Mouse (Mus musculus) hematopoietic stem cell, adult 5-6 weeks (primary cell): ENCODE measurements around the gene Mdm4. TPM values are rescaled to one million over a fixed set of nuclear protein-coding genes. Genes with fewer than 3 reads are reported as not detected.
"Not testable (repeated sequence)": the region's sequence is repeated elsewhere in the genome, so short reads cannot be mapped to it uniquely, and the experiment has no call there.

Experiments used
- ATAC-seq, 2 experiments: fragments of 125-278 bp in 1 of 2; replicated peaks in 1 of 2; 2 replicates each; pipeline ENCODE4 v1.8.0; 2016 to 2017; ENCODE audit warnings: inconsistent platforms in 2 of 2, mild to moderate bottlenecking in 2 of 2, moderate number of reproducible peaks in 2 of 2, low read depth in 1 of 2, moderate TSS enrichment in 1 of 2; ENCODE audit not compliant: low FRiP score in 2 of 2, poor library complexity in 2 of 2, severe bottlenecking in 2 of 2, insufficient read depth in 1 of 2, low TSS enrichment in 1 of 2
- total RNA-seq: library from RNA; stranded (forward); fragments of 172-1452, 232-1000 nt; gene quantifications from 2 replicates; pipeline ENCODE4 v1.2.3, GENCODE M21; 2017

Gene Mdm4
- total RNA-seq, 1 experiment from 2014 or later = 135 TPM

DNA sequence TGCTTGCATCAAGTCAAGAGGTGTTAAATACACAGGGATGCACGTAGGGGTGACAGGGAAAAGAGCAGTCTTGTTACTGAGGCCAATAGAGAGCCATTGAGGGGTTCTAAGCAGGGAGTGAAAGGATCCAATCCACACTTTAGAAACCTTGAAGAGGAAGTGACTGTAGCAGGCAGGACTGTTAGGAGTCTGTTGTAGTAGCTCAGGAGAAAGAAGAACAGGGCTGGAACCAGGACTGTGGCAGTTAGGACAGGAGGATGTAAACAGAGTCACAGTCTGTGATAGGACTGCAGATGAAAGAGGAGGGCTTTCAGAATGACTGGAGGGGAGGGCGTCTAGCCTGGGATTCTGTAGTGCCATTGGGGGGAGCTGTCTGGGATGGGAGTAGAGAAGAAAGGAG is 29.2 kb upstream of the Mdm4 start:
- ATAC-seq = 0 out of 4 replicates have a peak, but pooled peaks of 1 of the 2 experiments have one; percentile 13

DNA sequence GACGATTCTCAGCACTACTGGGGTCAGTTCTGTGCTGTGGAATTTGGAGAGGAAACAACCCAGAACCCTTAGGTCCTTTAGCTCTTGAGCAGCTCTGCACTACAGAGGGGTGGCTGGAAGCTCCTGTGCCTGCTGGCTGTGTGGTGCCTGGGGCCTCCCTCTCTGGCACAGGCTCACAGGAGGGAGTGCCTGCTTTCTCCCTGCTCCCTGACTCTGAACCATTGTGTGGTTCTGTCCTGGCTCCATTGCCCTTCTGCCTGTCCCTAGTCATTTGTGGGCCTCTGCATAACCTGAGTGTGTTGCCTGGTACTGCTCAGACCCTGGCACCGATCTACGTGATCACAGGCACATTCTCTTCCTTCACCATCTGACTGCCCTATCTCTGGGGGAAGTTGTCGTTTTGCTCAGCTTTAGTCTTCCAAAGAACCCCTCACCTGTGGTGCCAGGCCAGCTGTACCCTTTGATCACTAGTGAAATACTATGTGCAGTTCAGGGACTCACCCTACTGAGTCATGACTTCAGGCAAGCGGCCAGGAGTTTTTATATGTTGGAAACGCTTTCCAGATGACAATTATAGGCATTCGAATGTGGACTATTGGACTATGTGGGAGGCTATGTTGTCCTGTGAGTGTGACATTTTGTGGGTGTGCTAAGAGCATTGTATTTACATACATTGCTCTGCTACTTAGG is 27.1 kb upstream of the Mdm4 start:
- ATAC-seq = peak; percentile 24 to 33; a peak in 2 of 4 replicates

DNA sequence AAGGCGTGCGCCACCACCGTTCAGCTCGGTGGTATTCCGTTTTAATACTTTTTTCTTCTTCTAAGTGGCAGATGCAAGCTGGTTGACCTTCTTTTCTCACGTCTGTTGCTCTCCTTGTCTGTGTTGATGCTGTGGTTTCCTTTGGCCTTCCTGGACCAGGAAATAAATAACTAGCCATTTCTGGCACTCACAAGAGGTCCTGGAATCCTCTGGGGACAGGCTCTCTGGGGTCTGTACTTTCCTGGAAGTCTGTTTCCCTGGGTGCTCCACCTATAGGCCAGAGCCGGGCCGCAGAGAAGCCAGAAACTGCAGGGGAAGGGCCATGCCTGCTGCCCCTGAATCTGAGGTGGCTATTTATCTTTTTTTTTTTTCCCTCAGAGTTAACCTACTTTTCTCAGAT is 24.0 kb upstream of the Mdm4 start:
- ATAC-seq = no peak

DNA sequence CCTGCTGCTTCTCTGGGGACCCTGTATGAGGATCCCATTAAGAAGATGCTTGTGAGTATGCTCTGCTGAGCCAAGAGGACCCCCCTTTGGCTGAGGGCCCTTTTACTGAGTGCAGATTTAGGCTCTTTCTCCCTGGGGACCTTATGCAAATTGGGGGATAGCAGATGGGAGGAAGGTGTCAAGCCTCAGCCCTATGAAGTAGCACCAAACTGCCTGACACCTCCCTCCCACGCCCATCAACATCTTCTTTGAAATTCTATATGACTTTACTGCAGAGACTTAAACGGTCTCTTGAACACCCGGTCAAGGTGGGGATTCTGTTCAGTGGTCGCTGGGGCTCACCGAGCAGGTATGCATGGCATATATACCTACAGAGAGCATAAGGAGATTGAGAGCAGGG is 22.7 kb upstream of the Mdm4 start:
- ATAC-seq = no peak

DNA sequence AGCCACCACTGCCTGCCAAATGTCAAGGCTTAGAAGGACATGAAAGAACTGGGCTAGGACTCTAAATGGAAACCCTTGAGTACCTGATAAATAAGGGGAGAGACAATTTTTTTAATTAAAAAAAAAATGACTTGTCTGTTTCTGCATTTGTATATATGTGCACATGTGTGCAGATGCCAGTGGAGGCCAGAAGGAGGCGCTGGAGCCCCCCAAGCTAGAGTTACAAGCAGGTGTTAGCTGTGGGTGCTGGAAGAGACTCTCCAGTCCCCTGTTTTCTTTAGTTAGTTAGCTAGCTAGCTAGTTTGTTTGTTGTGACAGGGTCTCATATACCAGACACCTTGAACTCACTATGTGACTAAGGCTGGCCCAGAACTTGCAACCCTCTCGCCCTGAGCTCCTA is 21.5 kb upstream of the Mdm4 start:
- no peak for ATAC-seq

DNA sequence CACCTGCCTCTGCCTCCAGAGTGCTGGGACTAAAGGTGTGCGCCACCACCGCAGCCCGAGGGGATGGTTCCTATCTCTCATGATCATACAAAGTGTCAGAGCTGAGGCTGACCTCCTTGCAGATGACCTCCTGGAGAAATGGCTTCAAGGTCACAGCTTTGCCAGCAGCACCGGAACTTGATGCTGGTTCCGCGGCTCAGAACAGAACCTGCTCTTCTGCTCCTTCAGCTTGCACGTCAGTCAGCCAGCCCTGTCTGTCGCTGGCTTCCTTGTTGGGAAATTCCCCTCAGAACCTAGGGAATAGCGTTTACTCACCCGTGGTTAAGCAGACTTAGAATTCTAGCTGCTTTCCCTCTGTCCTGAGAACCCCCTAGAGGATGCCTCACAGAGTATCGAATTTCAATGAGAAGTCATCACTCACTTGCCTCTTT is 19.7 kb upstream of the Mdm4 start:
- no peak for ATAC-seq

DNA sequence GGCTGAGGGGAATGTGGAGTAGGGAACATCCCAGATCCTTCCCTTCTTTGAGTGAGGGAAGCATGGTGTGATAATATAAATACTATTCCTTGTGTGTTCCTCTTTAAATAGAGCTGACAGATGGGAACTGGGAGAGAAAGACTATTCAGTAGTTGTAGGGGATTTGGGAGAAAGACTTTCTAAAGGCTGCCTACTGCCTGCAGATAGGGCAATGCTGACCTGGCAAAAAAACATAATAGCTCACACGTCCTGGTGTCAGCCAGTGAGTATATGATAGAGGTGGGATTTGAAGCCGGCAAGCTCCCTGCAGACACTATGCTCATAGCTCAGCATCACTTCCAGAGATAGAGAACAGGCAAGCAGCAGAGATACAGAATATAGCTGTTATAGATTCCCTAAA is 18.3 kb upstream of the Mdm4 start:
- no peak for ATAC-seq

DNA sequence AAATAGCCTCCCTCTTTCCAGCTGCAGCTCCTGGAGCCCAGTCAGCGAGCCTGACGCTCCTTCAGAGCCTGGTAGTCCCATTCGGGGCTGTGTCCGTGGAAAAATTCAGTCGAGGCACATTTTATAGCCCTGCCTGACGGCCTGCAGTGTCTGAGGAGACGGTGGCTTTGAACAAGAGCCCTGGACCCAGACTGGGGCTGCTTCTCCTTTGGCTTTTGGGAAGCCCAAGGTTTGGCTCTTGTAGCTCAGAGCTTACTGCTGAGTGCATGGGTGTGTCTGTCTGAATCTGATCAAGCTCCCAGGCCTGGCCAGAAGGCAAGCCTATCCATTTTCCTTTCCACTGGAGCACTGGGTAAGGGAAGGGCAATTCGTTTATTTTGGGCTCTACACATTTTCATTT is 17.2 kb upstream of the Mdm4 start:
- no peak for ATAC-seq

DNA sequence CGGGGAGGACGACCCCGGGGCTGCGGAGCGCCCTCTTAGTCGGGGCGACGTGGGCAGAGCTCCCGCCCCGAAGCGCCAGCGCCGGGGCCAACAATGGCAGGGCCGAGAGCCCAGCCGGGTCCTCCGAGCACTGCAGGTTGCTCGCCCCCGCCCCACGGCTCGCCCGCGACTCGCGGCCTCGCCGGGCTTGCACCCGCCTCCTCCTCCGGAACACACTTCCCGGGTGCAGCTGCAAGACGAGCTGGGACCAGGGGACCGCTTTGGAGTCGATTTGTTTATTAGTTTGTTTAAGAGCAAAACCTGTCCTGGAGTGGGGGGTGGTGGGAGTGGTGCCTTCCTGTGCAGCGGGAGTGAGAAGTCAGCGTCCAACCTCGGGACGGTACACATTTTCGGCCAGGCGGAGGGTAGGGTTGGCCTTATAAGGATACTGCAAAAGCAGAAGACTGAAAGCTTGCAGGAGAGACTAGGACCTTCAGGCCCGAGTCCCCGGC is 16.1 kb upstream of the Mdm4 start:
- ATAC-seq = 0 out of 4 replicates have a peak, but pooled peaks of 1 of the 2 experiments have one; percentile 34

DNA sequence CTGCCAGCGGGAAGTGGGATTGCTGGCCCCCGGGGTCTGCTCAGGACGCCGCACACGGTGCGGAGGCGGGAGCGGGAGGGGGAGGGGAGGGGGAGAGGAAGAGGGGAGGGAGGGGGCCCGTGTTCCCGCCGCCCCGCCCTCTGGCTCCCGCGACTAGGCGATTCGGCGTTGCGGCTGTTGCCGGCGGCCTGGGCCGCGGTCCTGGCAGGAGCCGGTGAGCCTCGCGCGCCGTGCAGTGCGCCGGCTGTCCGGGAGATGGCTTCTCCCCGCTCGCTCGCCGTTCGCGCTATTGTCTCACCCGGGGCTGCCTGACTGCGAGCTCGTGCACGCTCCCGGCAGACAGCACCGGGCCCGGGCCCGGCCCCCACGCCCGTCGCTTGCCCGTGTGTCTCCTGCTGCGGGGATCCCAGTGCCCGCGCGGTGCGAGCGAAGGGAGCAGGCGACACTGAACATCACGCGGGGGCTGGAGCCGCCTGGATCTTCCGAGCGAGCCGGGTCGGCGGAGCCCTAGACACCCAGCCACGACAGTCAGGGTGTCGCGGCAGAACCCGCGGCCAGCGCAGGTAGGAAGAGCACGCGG is 15.6 kb upstream of the Mdm4 start:
- ATAC-seq = peak; percentile 67 to 76; a peak in 3 of 4 replicates

DNA sequence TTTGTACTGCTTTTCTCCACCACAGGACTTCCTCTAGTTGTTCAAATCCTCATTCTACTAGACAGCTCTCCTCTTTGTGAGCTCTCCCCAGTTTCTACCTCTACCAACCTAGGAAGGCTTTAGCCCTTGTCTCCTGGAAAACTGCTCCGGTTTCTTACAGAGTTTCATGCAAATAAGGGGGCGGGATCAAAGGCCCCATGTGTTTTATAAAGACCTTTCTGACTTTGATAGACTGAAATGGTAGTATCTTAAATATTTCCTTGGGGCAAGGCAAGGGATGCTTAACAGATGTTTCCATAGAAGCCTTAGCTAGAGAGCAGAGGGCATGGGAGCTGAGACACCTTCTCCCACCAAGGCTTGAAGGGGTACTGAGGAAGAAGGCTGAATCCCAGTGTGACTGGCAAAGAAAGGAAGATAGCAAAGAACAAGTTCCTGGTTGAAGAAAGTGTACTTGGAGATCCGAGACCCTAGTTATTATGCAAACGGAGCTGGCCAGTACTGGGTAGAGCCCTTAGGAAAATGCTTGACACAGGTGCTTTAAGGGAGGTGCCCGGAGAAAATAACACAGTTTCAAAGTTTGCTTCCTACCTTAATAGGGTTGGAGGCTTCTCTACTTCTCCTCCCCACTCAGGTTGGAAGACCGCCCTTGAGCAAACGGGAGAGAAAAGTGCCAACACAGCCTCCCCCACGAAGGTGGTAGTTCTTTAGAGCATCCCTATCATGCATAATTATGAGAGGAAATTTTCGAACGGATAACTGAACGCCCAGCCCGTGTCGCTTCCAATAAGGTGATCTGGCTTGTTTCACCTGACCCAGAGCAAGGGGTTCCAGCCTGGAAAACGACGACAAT is 14.9 kb upstream of the Mdm4 start, which contains the start of gene Pik3c2b:
Gene Pik3c2b (plus strand): TSS at position 657 of the 850 bp plus-strand sequence.
- ATAC-seq = no peak

DNA sequence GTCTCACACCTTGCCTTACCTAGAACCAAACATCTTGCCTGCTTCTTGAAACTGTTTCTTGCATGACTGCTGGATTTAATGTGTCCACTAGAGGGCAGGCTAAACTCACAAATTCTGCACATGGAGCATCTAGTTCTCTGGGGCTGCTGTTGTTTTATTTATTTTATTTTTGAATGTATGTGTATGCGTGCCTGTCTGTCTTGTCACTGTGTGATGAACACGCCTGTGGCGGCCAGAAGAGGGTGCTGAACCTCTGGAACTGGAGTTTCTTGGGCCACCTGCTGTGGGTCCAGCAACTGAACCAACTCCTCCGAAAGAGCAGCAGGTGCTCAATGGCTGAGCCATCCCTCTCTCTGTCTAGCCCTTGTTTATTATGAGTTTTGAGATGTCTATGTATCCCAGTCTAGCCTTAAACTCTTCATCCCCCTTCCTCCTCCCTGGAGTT is 9.2 kb upstream of the Mdm4 start:
- peak; percentile 83 to 84 for ATAC-seq

DNA sequence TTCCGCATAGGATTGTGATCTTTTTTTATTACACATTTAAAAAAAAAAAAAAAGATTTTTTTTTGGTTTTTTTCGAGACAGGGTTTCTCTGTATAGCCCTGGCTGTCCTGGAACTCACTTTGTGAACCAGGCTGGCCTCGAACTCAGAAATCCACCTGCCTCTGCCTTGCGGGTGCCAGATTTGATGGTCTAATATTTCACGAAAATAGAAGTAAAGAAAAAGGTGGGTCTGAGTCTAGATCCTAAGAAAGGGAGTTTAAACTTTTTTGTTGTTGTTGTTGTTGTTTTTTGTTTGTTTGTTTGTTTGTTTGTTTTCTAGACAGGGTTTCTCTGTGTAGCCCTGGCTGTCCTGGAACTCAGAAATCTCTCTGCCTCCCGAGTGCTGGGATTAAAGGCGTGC is 4.3 kb upstream of the Mdm4 start:
- not testable (repeated sequence) for ATAC-seq

DNA sequence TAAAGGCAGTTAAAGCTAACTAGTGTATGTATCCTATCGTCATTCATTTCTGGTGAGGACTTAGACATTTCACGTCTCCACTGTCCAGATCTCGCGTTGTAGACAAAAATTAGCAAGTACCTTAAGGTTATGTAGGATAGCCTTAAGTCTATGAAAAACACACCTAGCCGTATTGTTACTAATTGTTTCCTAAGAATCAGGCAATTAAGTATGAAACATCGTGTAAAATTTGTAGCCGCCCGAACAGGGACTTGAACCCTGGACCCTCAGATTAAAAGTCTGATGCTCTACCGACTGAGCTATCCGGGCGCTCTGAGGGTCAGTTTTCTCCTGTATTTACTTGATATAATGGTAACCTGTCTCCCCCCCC is 3.7 kb upstream of the Mdm4 start:
- peak; percentile 52 to 65 for ATAC-seq

DNA sequence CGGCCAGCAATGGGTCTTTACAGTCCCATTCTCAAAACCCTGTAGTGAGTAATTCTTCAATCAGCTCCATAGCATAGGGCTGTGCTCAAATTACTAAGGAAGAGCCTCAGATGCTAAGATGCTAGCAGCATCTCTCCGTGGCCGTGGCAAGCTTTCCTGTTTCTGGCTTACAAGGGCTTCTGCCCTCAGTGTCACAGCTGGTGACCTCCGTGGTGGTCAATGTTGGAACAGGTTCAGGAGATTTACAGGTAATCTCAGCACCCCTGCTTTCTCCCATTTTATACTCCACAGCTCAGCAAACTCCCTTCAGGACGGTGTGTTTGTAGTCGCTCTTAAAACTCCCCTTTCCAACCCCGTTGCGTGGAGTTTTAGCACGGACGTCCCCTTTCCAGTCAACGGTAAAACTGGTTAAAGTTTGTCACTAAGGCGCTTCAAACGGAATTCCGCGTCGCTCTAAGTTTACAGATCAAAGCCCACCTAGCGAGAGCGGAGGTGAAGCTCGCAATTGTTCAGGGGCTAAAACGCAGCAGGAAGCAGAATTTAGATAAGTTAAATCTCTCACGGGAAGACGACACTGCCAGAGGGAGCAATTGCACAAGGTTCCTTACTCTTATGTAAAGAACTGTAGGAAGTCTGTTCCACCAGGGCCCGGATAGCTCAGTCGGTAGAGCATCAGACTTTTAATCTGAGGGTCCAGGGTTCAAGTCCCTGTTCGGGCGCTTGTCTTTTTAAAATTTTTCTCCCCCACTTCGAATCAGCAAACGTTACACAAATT is 3.1 kb upstream of the Mdm4 start:
- ATAC-seq = peak; percentile 62 to 70

DNA sequence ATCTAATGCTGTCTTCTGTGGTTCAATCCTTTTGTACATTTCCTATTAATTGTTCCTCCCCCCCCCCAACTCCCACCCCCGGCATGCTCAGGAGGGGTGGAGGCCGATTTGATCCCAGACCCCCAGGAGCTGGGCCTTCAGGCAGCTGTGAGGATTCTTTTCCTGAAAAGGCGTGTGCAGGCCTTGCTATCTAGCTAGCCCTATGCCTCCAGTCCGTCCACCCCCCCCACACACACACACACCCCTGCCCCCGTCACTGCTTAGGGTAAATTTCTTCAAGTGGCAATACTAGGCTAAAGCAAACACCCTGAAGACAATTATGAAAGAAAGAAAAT is 2.6 kb upstream of the Mdm4 start:
- ATAC-seq = no peak; a peak in 1 of 4 replicates

DNA sequence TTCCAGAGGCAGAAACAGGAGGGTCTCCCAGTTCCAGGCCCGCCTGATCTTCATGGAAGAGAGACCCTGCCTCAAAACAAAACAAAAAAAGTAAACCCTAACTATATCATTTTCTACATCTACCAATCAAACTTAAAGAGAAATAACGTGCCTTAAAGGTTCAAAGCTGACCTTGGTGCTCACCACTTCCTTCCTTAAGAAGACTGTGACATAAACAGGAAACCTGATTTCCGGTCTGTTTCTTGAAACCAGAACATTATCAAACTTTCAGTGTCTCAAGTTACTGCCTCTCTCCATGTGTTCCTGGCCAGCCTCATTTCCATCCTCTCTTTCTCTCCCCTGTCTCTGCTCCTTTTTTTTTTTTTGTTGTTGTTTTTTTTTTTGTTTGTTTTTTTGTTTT is 617 bp downstream of the Mdm4 start:
- no peak for ATAC-seq
